In genomic region chrX:92981141-92981540, GRCm38 (mm10) we compare ENCODE assay signal across 20 mouse cellular contexts.
"Had no signal": no experiment of that assay in that cellular context is flagged by ENCODE, and none has a peak within 500 bp of the region (broad histone marks: within the 10 kb centered on the region; RNA-seq: fewer than 3 reads in every experiment).

No protein-coding gene starts in this region.

- H3K4me3 ChIP-seq: limb, embryonic 12.5 days; limb, embryonic 15.5 days; lung, embryonic 15.5 days; megakaryocyte, embryonic 14.5 days; midbrain, embryonic 10.5 days; midbrain, embryonic 13.5 days; myocyte; neural tube, embryonic 13.5 days had no signal

- H3K4me2 ChIP-seq: limb, embryonic 12.5 days; limb, embryonic 15.5 days; liver, embryonic 11.5 days; lung, embryonic 15.5 days; midbrain, embryonic 13.5 days; neural tube, embryonic 13.5 days had no signal

- H3K27ac ChIP-seq: limb, embryonic 12.5 days; limb, embryonic 15.5 days; liver, embryonic 14.5 days; lung, embryonic 15.5 days; midbrain, embryonic 10.5 days; midbrain, embryonic 13.5 days; neural tube, embryonic 13.5 days had no signal

- H3K4me1 ChIP-seq: limb, embryonic 12.5 days; limb, embryonic 15.5 days; lung, embryonic 15.5 days; megakaryocyte, embryonic 14.5 days; midbrain, embryonic 10.5 days; midbrain, embryonic 13.5 days; neural tube, embryonic 13.5 days had no signal

- DNase-seq: kidney, postnatal 14 days; kidney, postnatal 4 days; left cerebral cortex, postnatal 4 days; liver, postnatal 0 days; lung, postnatal 10 days; lung, postnatal 36 days; retina, postnatal 1 day; right cerebral cortex, postnatal 25 days; thymus, postnatal 25 days had no signal

- ATAC-seq: liver, postnatal 0 days; midbrain, embryonic 13.5 days; midbrain, embryonic 16.5 days had no signal

- H3K27me3 ChIP-seq: limb, embryonic 12.5 days; limb, embryonic 15.5 days; lung, embryonic 15.5 days; midbrain, embryonic 13.5 days; neural tube, embryonic 13.5 days had no signal

- H3K36me3 ChIP-seq: limb, embryonic 12.5 days; limb, embryonic 15.5 days; lung, embryonic 15.5 days; midbrain, embryonic 10.5 days; midbrain, embryonic 13.5 days; neural tube, embryonic 13.5 days had no signal

- H3K9me3 ChIP-seq: limb, embryonic 12.5 days; limb, embryonic 15.5 days; lung, embryonic 15.5 days; megakaryocyte, embryonic 14.5 days; midbrain, embryonic 10.5 days; midbrain, embryonic 13.5 days; neural tube, embryonic 13.5 days had no signal

- H3K9ac ChIP-seq: limb, embryonic 12.5 days; limb, embryonic 15.5 days; liver, embryonic 14.5 days; liver, postnatal 0 days; lung, embryonic 15.5 days; midbrain, embryonic 13.5 days; neural tube, embryonic 13.5 days had no signal
